Mouse (Mus musculus): ENCODE data around the gene Pigs. TPM values are rescaled to one million over a fixed set of nuclear protein-coding genes. Genes with fewer than 3 reads are reported as not detected.

Pigs gene
- total RNA-seq, 2 experiments from 2014 or later, result 3.6 to 14.3 TPM

DNA sequence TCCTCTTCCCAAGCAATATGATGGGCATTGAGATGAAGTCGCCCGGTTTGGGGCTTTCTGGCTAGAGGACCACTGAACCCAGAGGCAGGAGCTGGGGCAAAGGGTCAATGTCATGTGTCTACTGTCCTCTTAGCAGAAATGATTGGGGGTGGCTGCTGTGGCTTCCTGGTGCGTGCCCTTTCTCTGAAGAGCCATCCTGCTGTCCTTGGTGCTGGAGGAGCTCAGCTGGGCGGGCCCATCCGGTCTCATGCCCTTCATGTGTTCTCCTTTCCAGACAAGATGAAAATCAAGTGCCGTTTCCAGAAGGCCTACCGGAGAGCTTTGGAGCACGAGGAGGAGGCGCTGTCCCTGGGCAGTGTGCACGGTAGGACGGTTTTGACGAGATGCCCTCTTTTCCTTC is 4.5 kb downstream of the Pigs start:
- no peak for ATAC-seq (replicated peaks; ENCODE audit: low FRiP score, poor library complexity, severe bottlenecking)

DNA sequence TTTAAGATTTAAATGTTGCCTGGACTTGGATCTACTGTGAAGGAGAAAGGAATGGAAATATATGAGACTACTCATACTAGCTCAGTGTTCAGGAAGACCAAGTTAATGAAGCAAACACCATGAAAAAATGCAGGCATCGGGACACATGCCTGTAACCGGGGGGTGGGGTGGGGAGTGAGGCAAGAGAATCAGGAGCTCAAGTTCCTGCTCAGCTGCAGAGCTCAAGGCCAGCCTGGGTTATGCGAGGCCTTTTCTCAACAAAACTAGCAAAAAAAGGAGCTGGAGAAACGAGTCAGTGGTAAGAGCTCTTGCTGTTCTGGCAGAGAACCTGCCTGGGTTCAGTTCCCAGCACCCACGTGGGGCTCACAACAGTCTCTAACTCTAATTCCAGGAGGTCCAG is 5.8 kb downstream of the Pigs start:
- no peak for ATAC-seq (replicated peaks; ENCODE audit: low FRiP score, poor library complexity, severe bottlenecking)

GRCm38 (mm10) chr11:78337040-78337439 is 8.8 kb downstream of the Pigs start:
- no peak for ATAC-seq (replicated peaks; ENCODE audit: low FRiP score, poor library complexity, severe bottlenecking)

GRCm38 (mm10) chr11:78341702-78342101 is 13.5 kb downstream of the Pigs start:
- no peak for ATAC-seq (replicated peaks; ENCODE audit: low FRiP score, poor library complexity, severe bottlenecking)

- ATAC-seq (replicated peaks; ENCODE audit: low FRiP score, poor library complexity, severe bottlenecking), result peak; percentile 76
Measured at GRCm38 (mm10) chr11:78343381-78344327, 15.4 kb downstream of the Pigs start, which contains the start of gene Unc119. Gene Unc119 (plus strand): TSS chr11:78343482.

- peak; percentile 65 for ATAC-seq (replicated peaks; ENCODE audit: low FRiP score, poor library complexity, severe bottlenecking)
Measured at GRCm38 (mm10) chr11:78344328-78344889, 16.2 kb downstream of the Pigs start.

GRCm38 (mm10) chr11:78344890-78345715 is 16.9 kb downstream of the Pigs start:
- no peak for ATAC-seq (replicated peaks; ENCODE audit: low FRiP score, poor library complexity, severe bottlenecking)

DNA sequence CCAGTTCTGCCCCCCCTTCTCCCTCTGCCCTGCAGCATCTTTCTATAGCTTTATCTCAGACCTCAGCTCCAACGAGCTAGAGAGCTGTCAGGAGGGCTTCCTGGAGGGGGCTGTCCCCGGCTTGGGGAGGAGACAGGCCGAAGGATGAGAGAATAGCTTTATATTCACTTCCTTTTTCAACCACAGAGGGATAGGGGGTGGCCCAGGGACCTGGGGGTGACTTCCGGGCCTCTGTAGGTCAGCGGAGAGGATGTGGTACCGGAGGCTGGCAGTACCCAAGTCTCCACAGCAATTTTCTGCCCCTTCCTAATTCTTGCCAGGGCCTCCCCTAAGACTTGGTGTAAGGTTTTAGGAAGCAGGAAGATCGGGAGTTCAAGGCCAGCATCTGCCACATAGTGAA is 17.6 kb downstream of the Pigs start:
- no peak for ATAC-seq (replicated peaks; ENCODE audit: low FRiP score, poor library complexity, severe bottlenecking)

GRCm38 (mm10) chr11:78346326-78347069 is 18.3 kb downstream of the Pigs start:
- ATAC-seq (replicated peaks; ENCODE audit: low FRiP score, poor library complexity, severe bottlenecking), result no peak

- ATAC-seq (replicated peaks; ENCODE audit: low FRiP score, poor library complexity, severe bottlenecking), result peak; percentile 42; the same call in 1 of the 2 replicates
Measured at GRCm38 (mm10) chr11:78347070-78347754, 19.0 kb downstream of the Pigs start.

- no peak for ATAC-seq (replicated peaks; ENCODE audit: low FRiP score, poor library complexity, severe bottlenecking)
Measured at GRCm38 (mm10) chr11:78347908-78348307, 19.7 kb downstream of the Pigs start.

- no peak for ATAC-seq (replicated peaks; ENCODE audit: low FRiP score, poor library complexity, severe bottlenecking)
Measured at GRCm38 (mm10) chr11:78348474-78348873, 20.3 kb downstream of the Pigs start.

GRCm38 (mm10) chr11:78349441-78350358 is 21.5 kb downstream of the Pigs start:
- ATAC-seq (replicated peaks; ENCODE audit: low FRiP score, poor library complexity, severe bottlenecking), result no peak

GRCm38 (mm10) chr11:78353081-78353480 is 24.9 kb downstream of the Pigs start:
- ATAC-seq (replicated peaks; ENCODE audit: low FRiP score, poor library complexity, severe bottlenecking), result no peak

GRCm38 (mm10) chr11:78354905-78355304 is 26.7 kb downstream of the Pigs start:
- ATAC-seq (replicated peaks; ENCODE audit: low FRiP score, poor library complexity, severe bottlenecking), result no peak

DNA sequence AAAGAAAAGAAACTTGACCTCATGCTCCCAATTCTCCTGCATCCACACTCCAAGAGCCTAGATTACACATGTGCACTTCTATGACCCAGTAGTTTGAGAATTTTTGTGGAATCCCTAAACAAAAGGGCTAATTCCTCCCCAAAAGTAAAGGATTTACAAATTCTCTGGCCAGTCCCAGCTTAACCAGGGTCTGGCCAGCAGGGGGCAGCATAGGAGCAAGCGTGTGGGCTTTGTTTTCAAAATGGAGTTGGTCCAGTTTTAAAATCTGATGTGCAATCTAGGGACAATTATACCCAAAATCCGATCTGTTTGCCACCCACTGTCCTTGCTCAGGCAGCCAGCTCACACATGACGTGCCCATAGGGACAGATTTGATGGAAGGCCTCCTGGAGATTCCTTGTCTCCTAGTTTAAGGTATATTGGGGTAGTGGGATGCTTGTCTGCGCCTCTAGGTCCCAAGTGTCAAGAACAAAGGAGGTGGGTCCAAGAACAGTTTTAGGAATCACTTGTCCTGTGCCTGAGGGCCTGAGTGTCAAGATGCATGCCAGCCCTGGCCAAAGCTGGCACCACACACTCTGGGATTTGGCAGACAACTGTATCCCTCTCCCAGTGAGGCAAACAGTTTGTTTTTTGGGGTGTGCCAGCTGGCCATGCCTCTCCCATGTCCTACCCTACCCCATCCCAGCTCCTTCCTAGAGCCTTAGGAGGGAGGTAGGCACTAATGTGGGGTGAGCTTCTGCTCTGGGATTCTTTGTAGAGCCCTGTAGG is 27.4 kb downstream of the Pigs start:
- 0 out of 2 replicates have a peak, but pooled peaks have one; percentile 37 for ATAC-seq (replicated peaks; ENCODE audit: low FRiP score, poor library complexity, severe bottlenecking)

- no peak for ATAC-seq (replicated peaks; ENCODE audit: low FRiP score, poor library complexity, severe bottlenecking)
Measured at GRCm38 (mm10) chr11:78358330-78359007, 30.3 kb downstream of the Pigs start.

Measured in erythroid progenitor cell, adult 5-6 weeks (primary cell).